Mouse (Mus musculus) embryo, embryonic 10.5 days (tissue): Measurements from ENCODE around the gene Arsk.

ENCODE experiments used
- DNase-seq: peaks from one replicate; pipeline ENCODE4 v3.0.0-alpha.2; 2015; ENCODE audit warnings: low spot score

Gene Arsk

GRCm38 (mm10) chr13:76024588-76024987 lies 73.9 kb downstream of the Arsk start:
- DNase-seq: no peak

GRCm38 (mm10) chr13:76021782-76022181 lies 76.7 kb downstream of the Arsk start:
- peak; percentile 13 for DNase-seq

- no peak for DNase-seq
Measured at GRCm38 (mm10) chr13:76018844-76019400, 79.5 kb downstream of the Arsk start.

- peak; percentile 99 for DNase-seq
Measured at GRCm38 (mm10) chr13:76017974-76018843, 80.3 kb downstream of the Arsk start, which contains the start of gene Rfesd. Rfesd (minus strand) TSS chr13:76018719.

- peak; percentile 34 for DNase-seq
Measured at GRCm38 (mm10) chr13:76017465-76017864, 81.0 kb downstream of the Arsk start.

- no peak for DNase-seq
Measured at GRCm38 (mm10) chr13:76014511-76014910, 83.9 kb downstream of the Arsk start.
